8 mouse cellular contexts compared by ENCODE assay signal in the genomic region with DNA sequence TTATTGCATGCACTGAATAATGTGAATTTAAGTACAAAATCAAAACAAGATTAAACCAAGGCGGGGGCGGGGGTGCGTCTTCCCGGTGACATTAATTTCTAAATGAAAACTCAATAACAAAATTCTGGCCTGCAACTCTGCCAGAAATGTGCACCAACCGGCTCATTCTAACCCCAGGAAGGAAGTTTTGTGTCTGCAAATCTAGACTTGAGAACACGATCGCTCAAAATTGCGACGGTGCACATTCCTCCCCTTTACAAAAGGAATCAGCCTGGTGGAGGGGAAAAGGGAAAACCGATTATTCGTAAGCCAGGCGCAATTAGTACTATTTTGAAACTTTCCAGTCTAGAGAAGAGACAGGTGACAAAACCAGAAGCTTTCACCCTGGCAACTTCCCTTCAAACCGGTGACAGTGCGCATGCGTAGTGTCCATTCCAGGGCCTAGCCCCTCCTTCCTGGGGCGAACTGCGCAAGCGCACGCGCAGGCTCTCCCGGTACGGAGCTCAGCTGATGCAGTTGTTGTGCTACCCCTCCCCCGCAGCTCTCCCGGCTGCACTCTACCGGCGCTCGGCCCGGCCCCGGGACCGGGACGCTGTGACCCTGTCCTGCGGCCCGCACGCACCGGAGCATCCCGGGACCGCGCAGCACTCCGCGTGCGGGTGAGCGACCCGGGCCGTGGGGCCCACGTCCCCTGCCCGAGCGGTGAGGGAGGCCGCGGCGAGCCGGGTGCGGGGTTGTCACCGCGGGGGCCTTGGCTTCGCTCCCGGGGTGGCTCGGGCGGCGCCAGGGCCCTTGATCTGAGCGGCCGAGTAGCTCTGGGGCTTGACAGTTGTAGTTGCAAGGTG. TPM values are rescaled to one million over a fixed set of nuclear protein-coding genes. Genes with fewer than 3 reads are reported as not detected.
DNase-seq lines count a peak whose midpoint lies in the region; ATAC-seq and TF ChIP-seq lines count a peak whose summit lies in the region.

A gene (plus strand): TSS at position 458 of the 845 bp plus-strand sequence.

- TF ChIP-seq CTCF in E14TG2a.4 (conservative IDR thresholded peaks at IDR 0.05; ENCODE audit: low read length), result no peak
- TF ChIP-seq CTCF in heart, postnatal 0 days (IDR thresholded peaks at IDR 0.05; ENCODE audit: low read depth), result no peak
- no peak for TF ChIP-seq CTCF in testis, adult 2 months (IDR thresholded peaks at IDR 0.05; ENCODE audit: control insufficient read depth, insufficient read depth, insufficient replicate concordance, low read depth, low read length)

- H3K36me3 ChIP-seq in E14TG2a.4 (ENCODE audit: insufficient read depth, low read length), result peaks cover 23% of the 10 kb centered on the region
- peaks cover 19% of the 10 kb centered on the region for H3K36me3 ChIP-seq in forebrain, embryonic 12.5 days (replicated peaks)
- H3K36me3 ChIP-seq in heart, postnatal 0 days (replicated peaks; ENCODE audit: control insufficient read depth, insufficient read depth, low read length), result peaks cover 27% of the 10 kb centered on the region
- no peaks in the 10 kb centered on the region for H3K36me3 ChIP-seq in liver, embryonic 16.5 days (ENCODE audit: control insufficient read depth, insufficient read depth)
- peaks cover 27% of the 10 kb centered on the region for H3K36me3 ChIP-seq in neural tube, embryonic 13.5 days
- no peaks in the 10 kb centered on the region for H3K36me3 ChIP-seq in testis, adult 2 months (ENCODE audit: control insufficient read depth, insufficient read depth, low read length)

- ATAC-seq in forebrain, embryonic 12.5 days (ENCODE audit: low FRiP score), result peak; percentile 100
- peak; percentile 99 for ATAC-seq in heart, postnatal 0 days (ENCODE audit: insufficient read depth, low read depth)
- ATAC-seq in liver, embryonic 16.5 days (ENCODE audit: low read depth), result peak; percentile 99
- ATAC-seq in neural tube, embryonic 13.5 days (ENCODE audit: low read depth), result peak; percentile 100

- H3K27ac ChIP-seq in forebrain, embryonic 12.5 days, result peak within 1 kb of the TSS; percentile 67; the same call in 1 of the 2 replicates
- H3K27ac ChIP-seq in heart, postnatal 0 days (ENCODE audit: low read depth), result peak within 1 kb of the TSS; percentile 98
- peak within 1 kb of the TSS; percentile 68 for H3K27ac ChIP-seq in liver, embryonic 16.5 days (ENCODE audit: low read length)
- H3K27ac ChIP-seq in neural tube, embryonic 13.5 days (replicated peaks), result peak within 1 kb of the TSS; percentile 88
- peak within 1 kb of the TSS; percentile 95 for H3K27ac ChIP-seq in testis, adult 2 months (ENCODE audit: control insufficient read depth, insufficient read depth, low read depth, low read length)

- no peak for TF ChIP-seq EP300 in heart, postnatal 0 days (IDR thresholded peaks at IDR 0.05; ENCODE audit: low read depth)

- H3K4me2 ChIP-seq in forebrain, embryonic 12.5 days, result peak within 1 kb of the TSS; percentile 68
- peak within 1 kb of the TSS; percentile 79 for H3K4me2 ChIP-seq in heart, postnatal 0 days (ENCODE audit: low read depth, low read length)
- H3K4me2 ChIP-seq in liver, embryonic 16.5 days (ENCODE audit: low read depth, low read length), result peak within 1 kb of the TSS; percentile 65
- peak within 1 kb of the TSS; percentile 76 for H3K4me2 ChIP-seq in neural tube, embryonic 13.5 days

- H3K9ac ChIP-seq in forebrain, embryonic 12.5 days, result peak within 1 kb of the TSS; percentile 90
- H3K9ac ChIP-seq in heart, postnatal 0 days (replicated peaks; ENCODE audit: low read depth, low read length), result peak within 1 kb of the TSS; percentile 96
- H3K9ac ChIP-seq in liver, embryonic 16.5 days (ENCODE audit: low read depth, low read length), result peak within 1 kb of the TSS; percentile 91
- H3K9ac ChIP-seq in neural tube, embryonic 13.5 days, result peak within 1 kb of the TSS; percentile 97

- peak; percentile 93 for DNase-seq in c-Kit-positive CD71-positive TER-119-positive erythroid progenitor cells, embryonic 14.5 days (ENCODE audit: low spot score)
- peak; percentile 98 for DNase-seq in heart, postnatal 0 days (ENCODE audit: low spot score)
- peak; percentile 95 to 98 for DNase-seq in kidney, postnatal 4 days

- H3K9me3 ChIP-seq in E14TG2a.4 (ENCODE audit: low read length), result no peaks in the 10 kb centered on the region
- H3K9me3 ChIP-seq in forebrain, embryonic 12.5 days, result no peaks in the 10 kb centered on the region
- no peaks in the 10 kb centered on the region for H3K9me3 ChIP-seq in heart, postnatal 0 days (replicated peaks; ENCODE audit: control insufficient read depth, low read length)
- no peaks in the 10 kb centered on the region for H3K9me3 ChIP-seq in liver, embryonic 16.5 days (replicated peaks; ENCODE audit: control insufficient read depth, low read length)
- H3K9me3 ChIP-seq in neural tube, embryonic 13.5 days, result no peaks in the 10 kb centered on the region

- WGBS in forebrain, embryonic 12.5 days, result 3% methylated on average over 61 of the region's 61 CpGs
- 3% methylated on average over 61 of the region's 61 CpGs for WGBS in heart, postnatal 0 days
- WGBS in liver, embryonic 16.5 days (ENCODE audit: insufficient replicate concordance), result 2% methylated on average over 60 of the region's 61 CpGs
- 4% methylated on average over 61 of the region's 61 CpGs for WGBS in neural tube, embryonic 13.5 days

- H3K27me3 ChIP-seq in E14TG2a.4 (ENCODE audit: insufficient read depth, low read length), result no peaks in the 10 kb centered on the region
- no peaks in the 10 kb centered on the region for H3K27me3 ChIP-seq in forebrain, embryonic 12.5 days
- H3K27me3 ChIP-seq in heart, postnatal 0 days (ENCODE audit: control insufficient read depth, insufficient read depth, low read length), result no peaks in the 10 kb centered on the region
- no peaks in the 10 kb centered on the region for H3K27me3 ChIP-seq in liver, embryonic 16.5 days (ENCODE audit: control insufficient read depth, insufficient read depth, low read depth, low read length)
- no peaks in the 10 kb centered on the region for H3K27me3 ChIP-seq in neural tube, embryonic 13.5 days
- no peaks in the 10 kb centered on the region for H3K27me3 ChIP-seq in testis, adult 2 months (ENCODE audit: control insufficient read depth, insufficient read depth, low read length)

- H3K4me1 ChIP-seq in E14TG2a.4 (replicated peaks; ENCODE audit: low read depth, low read length), result peaks cover 17% of the 10 kb centered on the region
- peaks cover 5% of the 10 kb centered on the region for H3K4me1 ChIP-seq in forebrain, embryonic 12.5 days
- H3K4me1 ChIP-seq in heart, postnatal 0 days (ENCODE audit: control insufficient read depth, insufficient read depth), result peaks cover 3% of the 10 kb centered on the region; the same call in 1 of the 2 replicates
- peaks cover 7% of the 10 kb centered on the region for H3K4me1 ChIP-seq in liver, embryonic 16.5 days (ENCODE audit: control insufficient read depth, low read depth, low read length)
- H3K4me1 ChIP-seq in neural tube, embryonic 13.5 days (replicated peaks), result peaks cover 14% of the 10 kb centered on the region
- H3K4me1 ChIP-seq in testis, adult 2 months (ENCODE audit: control insufficient read depth, insufficient read depth, low read length), result peaks cover 7% of the 10 kb centered on the region

- H3K4me3 ChIP-seq in E14TG2a.4 (replicated peaks; ENCODE audit: low read length), result peak within 1 kb of the TSS; percentile 94
- peak within 1 kb of the TSS; percentile 80 for H3K4me3 ChIP-seq in forebrain, embryonic 12.5 days (replicated peaks)
- H3K4me3 ChIP-seq in heart, postnatal 0 days (ENCODE audit: low read depth, low read length), result peak within 1 kb of the TSS; percentile 92
- peak within 1 kb of the TSS; percentile 80 for H3K4me3 ChIP-seq in liver, embryonic 16.5 days (ENCODE audit: low read depth, low read length)
- H3K4me3 ChIP-seq in neural tube, embryonic 13.5 days, result peak within 1 kb of the TSS; percentile 85
- H3K4me3 ChIP-seq in testis, adult 2 months (ENCODE audit: control insufficient read depth, low read depth, low read length), result peak within 1 kb of the TSS; percentile 98

- TF ChIP-seq POLR2A in testis, adult 2 months (IDR thresholded peaks at IDR 0.05; ENCODE audit: control insufficient read depth, low read depth, low read length), result peak; percentile 91

RNA-seq across cellular contexts. Expression of the gene that starts here (rescaled TPM):
- polyA plus RNA-seq in forebrain, embryonic 12.5 days (2016; fragmentation: Nextera tagmentation; extraction: Ambion mirVana), result 29.0 and 31.6 TPM in 2 replicates
- 32.3 and 64.5 TPM in 2 replicates for total RNA-seq in heart, postnatal 0 days (2014; rRNA removed; ENCODE audit: low replicate concordance)
- polyA plus RNA-seq in heart, postnatal 0 days (2015; fragmentation: Nextera tagmentation; extraction: Ambion mirVana), result 50.0 and 51.9 TPM in 2 replicates
- polyA plus RNA-seq in liver, embryonic 16.5 days (2015; fragmentation: Nextera tagmentation; extraction: Ambion mirVana), result 10.6 and 12.2 TPM in 2 replicates
- polyA plus RNA-seq in neural tube, embryonic 13.5 days (2015; fragmentation: Nextera tagmentation; extraction: Ambion mirVana), result 37.9 and 42.4 TPM in 2 replicates
- polyA plus RNA-seq in testis, adult 2 months (2012; rRNA removed), result 5.3 and 6.1 TPM in 2 replicates

Comparison
In these comparisons a context has a peak if more than half of its experiments do, and no peak if none do; other contexts are left out.
1. Peak in every context shown above with its lines: DNase-seq, ATAC-seq, H3K4me3 ChIP-seq and H3K27ac ChIP-seq.